Mouse (Mus musculus) ES-E14 (cell line): ENCODE results near the gene Gpd1.

Experiments
- CHD2 ChIP-seq: IDR thresholded peaks from 2 replicates; pipeline ENCODE4 v1.6.1; 2014; ENCODE audit warnings: mild to moderate bottlenecking, low read depth, low read length, inconsistent platforms
- HCFC1 ChIP-seq: IDR thresholded peaks from 2 replicates; pipeline ENCODE4 v1.6.1; 2012; ENCODE audit warnings: low read length, inconsistent platforms, borderline replicate concordance; ENCODE audit not compliant: insufficient read depth
- MAFK ChIP-seq: IDR thresholded peaks from 2 replicates; pipeline ENCODE4 v1.6.1; 2014; ENCODE audit warnings: mild to moderate bottlenecking, low read depth, low read length, inconsistent platforms; ENCODE audit not compliant: insufficient read depth
- ZC3H11A ChIP-seq: IDR thresholded peaks from 2 replicates; pipeline ENCODE4 v1.6.1; 2012; ENCODE audit warnings: low read depth, mild to moderate bottlenecking, inconsistent platforms, low read length, borderline replicate concordance
- ZNF384 ChIP-seq: IDR thresholded peaks from 2 replicates; pipeline ENCODE4 v1.6.1; 2012; ENCODE audit warnings: low read depth, low read length, inconsistent platforms

DNA sequence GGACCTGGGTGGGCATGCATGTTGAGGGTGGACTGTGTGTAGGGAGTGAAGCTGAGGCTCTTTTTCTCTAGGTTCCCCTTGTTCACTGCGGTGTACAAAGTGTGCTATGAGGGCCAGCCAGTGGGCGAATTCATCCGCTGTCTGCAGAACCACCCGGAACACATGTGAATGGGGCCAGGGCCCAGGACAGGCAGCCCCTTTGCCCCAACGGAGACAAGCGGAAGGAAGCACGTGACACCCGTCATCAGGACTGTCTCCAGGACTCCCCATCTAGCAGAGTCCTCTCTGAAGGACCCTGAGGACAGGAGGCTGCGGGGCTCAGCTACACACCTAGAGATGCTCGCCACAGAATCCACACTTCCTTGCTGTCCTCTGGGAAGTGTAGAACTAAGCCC is 5.8 kb downstream of the Gpd1 start:
- no peak for TF ChIP-seq CHD2
- no peak for TF ChIP-seq ZNF384
- no peak for TF ChIP-seq ZC3H11A
- TF ChIP-seq HCFC1, result no peak
- no peak for TF ChIP-seq MAFK
